Mouse (Mus musculus) stomach, postnatal 0 days (tissue): ENCODE measurements around the gene Gpatch11.

Experiments used
- CTCF ChIP-seq: IDR thresholded peaks from 2 replicates; pipeline ENCODE4 v1.5.1; 2016; ENCODE audit warnings: antibody characterized with exemption, low read depth, mild to moderate bottlenecking, moderate library complexity
- EP300 ChIP-seq: optimal IDR thresholded peaks from 2 replicates; pipeline ENCODE3; 2016; ENCODE audit warnings: antibody characterized with exemption

DNA sequence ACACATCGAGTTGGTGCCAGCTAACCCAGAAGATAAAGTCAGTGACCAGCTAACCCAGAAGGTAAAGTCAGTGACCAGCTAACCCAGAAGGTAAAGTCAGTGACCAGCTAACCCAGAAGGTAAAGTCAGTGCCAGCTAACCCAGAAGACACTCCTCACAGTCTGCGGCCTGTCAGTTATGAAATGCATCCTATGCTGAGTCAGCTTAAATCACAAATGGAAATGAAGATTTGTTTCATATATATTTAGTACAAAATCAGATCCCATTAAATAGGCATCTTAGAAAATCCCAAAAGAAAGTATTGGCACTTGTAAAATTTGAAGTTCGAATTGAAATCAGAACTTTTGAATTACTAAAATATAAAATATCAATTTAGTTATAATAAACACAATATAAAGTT, 25.8 kb upstream of the Gpatch11 start:
- TF ChIP-seq CTCF (no peak), EP300 (no peak)
